Mouse (Mus musculus): ENCODE results near the gene Med16. TPM values are rescaled to one million over a fixed set of nuclear protein-coding genes. Genes with fewer than 3 reads are reported as not detected.

Gene Med16
- polyA plus RNA-seq, 1 experiment from 2014 or later = 27.4 TPM

DNA sequence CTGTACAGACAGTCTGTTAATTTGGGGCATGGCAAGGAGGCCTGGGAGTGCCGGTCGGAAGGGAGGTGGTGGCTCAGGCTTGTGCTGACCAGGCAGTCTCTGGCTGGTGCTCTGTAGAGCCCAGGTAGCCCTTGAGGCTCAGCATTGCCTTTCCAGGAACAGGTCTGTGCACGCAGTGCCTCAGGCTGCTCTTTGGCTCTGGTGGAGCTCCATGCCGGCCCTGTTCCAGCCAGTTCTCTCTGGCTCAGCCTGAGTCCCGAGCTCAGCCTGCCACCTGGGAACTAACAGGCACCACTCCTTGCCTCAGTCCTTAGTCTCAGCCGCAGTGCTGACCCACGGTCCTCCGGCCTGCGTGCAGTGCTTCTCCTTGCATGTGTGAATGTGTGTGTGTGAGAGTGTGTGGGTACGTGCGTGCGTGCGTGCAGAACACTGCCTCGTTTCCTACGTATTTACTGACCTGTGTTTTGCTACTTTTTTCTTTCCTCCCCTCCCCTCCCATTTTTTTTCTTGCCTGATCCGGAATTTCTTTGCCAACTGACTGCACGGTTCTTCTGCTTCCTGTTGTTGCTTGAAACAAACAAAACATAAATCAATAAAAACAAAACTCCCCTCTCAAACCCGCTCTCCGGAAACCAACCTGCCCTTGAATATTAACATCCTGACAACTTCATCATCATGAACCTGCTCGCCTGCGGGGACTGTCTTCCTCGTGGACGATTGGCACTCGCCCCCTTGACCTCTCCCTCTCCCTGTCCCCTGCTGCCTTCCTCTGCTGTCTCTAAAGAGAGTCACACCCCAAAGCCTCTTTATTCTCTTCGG is 47.3 kb downstream of the Med16 start:
- no peaks in the 10 kb centered on the region for H3K27me3 ChIP-seq (replicated peaks)
- no peak overlapping the region for H3K9ac ChIP-seq
- ATAC-seq = no peak
- no peak overlapping the region for H3K4me3 ChIP-seq
- peaks cover 98% of the 10 kb centered on the region for H3K36me3 ChIP-seq
- no peaks in the 10 kb centered on the region for H3K9me3 ChIP-seq (replicated peaks)
- WGBS (ENCODE audit: insufficient replicate concordance) = 87% methylated on average over 25 of the region's 25 CpGs
- H3K4me1 ChIP-seq = peaks cover 43% of the 10 kb centered on the region
- H3K4me2 ChIP-seq = no peak overlapping the region
- H3K27ac ChIP-seq = 0 out of 2 replicates have a peak overlapping the region, but pooled peaks have one; percentile 8

DNA sequence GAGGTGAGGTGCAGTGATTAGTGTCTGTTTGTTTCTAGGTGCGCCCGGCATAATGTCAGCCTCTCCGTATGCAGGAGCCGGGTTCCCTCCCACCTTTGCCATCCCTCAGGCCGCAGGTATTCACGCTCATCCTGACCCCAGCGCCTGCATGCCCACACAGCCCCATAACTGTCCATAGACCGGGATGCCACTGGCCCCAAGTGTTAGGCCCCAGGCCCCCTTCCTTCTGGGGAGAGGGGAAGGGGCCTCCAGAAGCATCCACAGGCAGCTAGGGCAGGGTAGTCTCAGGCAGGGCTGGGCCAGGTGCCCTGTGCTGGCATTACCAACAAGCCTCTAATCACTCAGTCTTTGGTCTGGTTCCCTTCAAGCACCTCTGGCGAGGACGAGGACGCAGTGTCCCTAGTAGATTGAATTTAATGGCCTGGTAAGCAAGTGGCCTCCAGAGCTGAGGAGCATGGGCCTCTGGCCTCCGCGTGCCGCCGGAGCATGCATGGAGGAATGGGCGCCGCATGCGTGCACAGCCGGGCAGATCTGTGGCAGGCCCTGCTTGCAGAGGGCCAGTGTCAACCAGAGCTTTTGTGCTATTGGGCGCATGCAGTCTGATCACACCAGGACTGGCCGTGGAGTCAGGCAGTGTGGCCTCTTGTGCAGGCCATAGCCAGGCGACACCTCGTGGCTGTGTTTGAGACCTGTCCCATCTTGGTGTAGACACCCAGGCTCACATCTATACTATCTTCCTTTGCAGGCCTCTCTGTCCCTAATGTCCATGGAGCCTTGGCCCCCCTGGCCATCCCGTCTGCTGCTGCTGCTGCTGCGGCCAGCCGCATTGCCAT is 48.4 kb downstream of the Med16 start:
- WGBS (ENCODE audit: insufficient replicate concordance) = 91% methylated on average over 26 of the region's 26 CpGs
- Histone ChIP-seq H3K9me3 (replicated peaks) (no peaks in the 10 kb centered on the region), H3K27ac (no peak overlapping the region), H3K4me3 (no peak overlapping the region), H3K4me1 (peaks cover 48% of the 10 kb centered on the region), H3K27me3 (replicated peaks) (no peaks in the 10 kb centered on the region), H3K4me2 (no peak overlapping the region), H3K36me3 (peaks cover 96% of the 10 kb centered on the region), H3K9ac (no peak overlapping the region; the same call in 1 of the 2 replicates)
- ATAC-seq = no peak

- Histone ChIP-seq H3K36me3 (peaks cover 84% of the 10 kb centered on the region), H3K27me3 (replicated peaks) (no peaks in the 10 kb centered on the region), H3K27ac (no peak overlapping the region), H3K4me3 (no peak overlapping the region), H3K4me1 (peaks cover 42% of the 10 kb centered on the region), H3K9me3 (replicated peaks) (no peaks in the 10 kb centered on the region), H3K4me2 (no peak overlapping the region), H3K9ac (no peak overlapping the region)
- WGBS (ENCODE audit: insufficient replicate concordance) = 84% methylated on average over 11 of the region's 11 CpGs
- ATAC-seq = no peak
Measured at GRCm38 (mm10) chr10:79859116-79859515, 49.6 kb downstream of the Med16 start.

GRCm38 (mm10) chr10:79858416-79859074 is 50.2 kb downstream of the Med16 start:
- 0 out of 2 replicates have a peak overlapping the region, but pooled peaks have one; percentile 22 for H3K9ac ChIP-seq
- WGBS (ENCODE audit: insufficient replicate concordance) = 71% methylated on average over 17 of the region's 17 CpGs
- H3K4me2 ChIP-seq = peak overlapping the region; percentile 98
- peak overlapping the region; percentile 42; the same call in 1 of the 2 replicates for H3K27ac ChIP-seq
- H3K36me3 ChIP-seq = peaks cover 78% of the 10 kb centered on the region
- no peaks in the 10 kb centered on the region for H3K9me3 ChIP-seq (replicated peaks)
- no peak for ATAC-seq
- H3K27me3 ChIP-seq (replicated peaks) = no peaks in the 10 kb centered on the region
- H3K4me3 ChIP-seq = peak overlapping the region; percentile 93
- H3K4me1 ChIP-seq = peaks cover 45% of the 10 kb centered on the region

GRCm38 (mm10) chr10:79857894-79858293 is 50.8 kb downstream of the Med16 start:
- 78% methylated on average over 2 of the region's 2 CpGs for WGBS (ENCODE audit: insufficient replicate concordance)
- no peaks in the 10 kb centered on the region for H3K9me3 ChIP-seq (replicated peaks)
- H3K27me3 ChIP-seq (replicated peaks) = no peaks in the 10 kb centered on the region
- H3K36me3 ChIP-seq = peaks cover 72% of the 10 kb centered on the region
- ATAC-seq = no peak
- peak overlapping the region; percentile 98 for H3K4me2 ChIP-seq
- H3K4me1 ChIP-seq = peaks cover 52% of the 10 kb centered on the region
- 0 out of 2 replicates have a peak overlapping the region, but pooled peaks have one; percentile 22 for H3K9ac ChIP-seq
- H3K27ac ChIP-seq = peak overlapping the region; percentile 99; the same call in 1 of the 2 replicates
- H3K4me3 ChIP-seq = peak overlapping the region; percentile 93

GRCm38 (mm10) chr10:79857452-79857811 is 51.3 kb downstream of the Med16 start:
- WGBS (ENCODE audit: insufficient replicate concordance) = 42% methylated on average over 4 of the region's 4 CpGs
- Histone ChIP-seq H3K27ac (peak overlapping the region; percentile 99), H3K9me3 (replicated peaks) (no peaks in the 10 kb centered on the region), H3K4me1 (peaks cover 56% of the 10 kb centered on the region), H3K27me3 (replicated peaks) (no peaks in the 10 kb centered on the region), H3K4me3 (peak overlapping the region; percentile 93), H3K9ac (peak overlapping the region; percentile 97), H3K36me3 (peaks cover 67% of the 10 kb centered on the region), H3K4me2 (peak overlapping the region; percentile 98)
- ATAC-seq = no peak

DNA sequence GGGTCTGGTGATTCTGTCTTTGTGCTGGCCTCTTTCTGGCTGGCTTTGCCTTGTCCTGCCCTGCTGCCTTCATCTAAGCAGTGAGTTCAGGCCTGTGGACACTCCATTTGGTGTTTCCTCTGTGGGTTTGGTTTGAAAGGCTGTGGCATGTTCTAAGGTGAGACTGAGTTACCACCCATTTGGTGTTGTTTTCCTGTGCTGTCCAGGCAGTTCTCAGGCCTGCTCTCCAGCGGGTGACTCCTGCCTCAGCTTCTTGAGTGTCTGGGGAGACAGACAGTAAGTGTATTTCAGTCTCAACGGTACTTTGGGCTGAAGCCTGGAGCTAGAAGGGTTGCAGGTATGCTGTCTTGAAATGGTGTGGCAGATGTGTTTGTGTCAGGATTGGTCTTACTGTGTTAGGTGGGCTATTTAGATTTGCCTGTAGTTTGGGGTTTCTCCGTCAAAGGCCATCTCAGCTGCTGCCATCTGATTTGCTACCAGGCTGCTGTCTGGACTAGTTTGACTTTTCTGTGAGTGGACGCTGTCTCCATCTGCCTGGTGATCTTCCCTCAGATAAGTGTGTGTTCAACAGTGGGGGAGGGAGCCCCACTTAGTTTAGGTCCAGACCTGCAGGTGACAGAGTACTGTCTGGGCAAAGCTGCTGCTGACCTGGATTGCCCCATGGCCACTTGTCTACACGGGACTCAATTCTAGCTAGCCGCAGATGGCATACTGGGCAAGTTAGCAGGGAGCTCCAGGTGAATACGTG is 51.8 kb downstream of the Med16 start:
- no peaks in the 10 kb centered on the region for H3K27me3 ChIP-seq (replicated peaks)
- H3K9me3 ChIP-seq (replicated peaks) = no peaks in the 10 kb centered on the region
- H3K4me3 ChIP-seq = peak overlapping the region; percentile 93
- H3K4me1 ChIP-seq = peaks cover 62% of the 10 kb centered on the region
- H3K4me2 ChIP-seq = peak overlapping the region; percentile 98
- WGBS (ENCODE audit: insufficient replicate concordance) = 42% methylated on average over 7 of the region's 7 CpGs
- ATAC-seq = no peak
- H3K9ac ChIP-seq = peak overlapping the region; percentile 97
- H3K27ac ChIP-seq = peak overlapping the region; percentile 99
- H3K36me3 ChIP-seq = peaks cover 62% of the 10 kb centered on the region

DNA sequence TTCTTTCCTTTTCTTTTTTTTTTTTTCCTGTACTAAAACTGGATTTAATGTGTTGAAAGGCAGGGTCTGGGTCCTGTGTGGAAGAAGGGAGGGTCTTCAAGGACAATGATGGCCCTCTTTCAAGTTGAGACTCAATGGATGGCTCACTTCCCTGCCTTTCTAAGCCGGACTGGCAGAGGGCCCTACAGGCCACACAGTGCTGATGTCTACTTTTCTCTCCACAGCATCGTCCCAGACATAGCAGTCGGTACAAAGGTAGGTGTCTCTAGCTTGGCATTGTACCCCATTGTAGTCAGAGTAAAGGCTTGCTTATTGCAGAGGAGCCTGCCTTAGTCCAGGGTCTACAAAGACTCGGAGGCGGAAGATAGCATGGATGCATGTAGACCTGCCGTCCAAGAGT is 52.4 kb downstream of the Med16 start:
- peaks cover 68% of the 10 kb centered on the region for H3K4me1 ChIP-seq
- H3K27me3 ChIP-seq (replicated peaks) = no peaks in the 10 kb centered on the region
- H3K36me3 ChIP-seq = peaks cover 56% of the 10 kb centered on the region
- ATAC-seq = no peak
- peak overlapping the region; percentile 99 for H3K27ac ChIP-seq
- WGBS (ENCODE audit: insufficient replicate concordance) = 46% methylated on average over 6 of the region's 6 CpGs
- H3K4me2 ChIP-seq = peak overlapping the region; percentile 98
- peak overlapping the region; percentile 97 for H3K9ac ChIP-seq
- no peaks in the 10 kb centered on the region for H3K9me3 ChIP-seq (replicated peaks)
- H3K4me3 ChIP-seq = peak overlapping the region; percentile 93

DNA sequence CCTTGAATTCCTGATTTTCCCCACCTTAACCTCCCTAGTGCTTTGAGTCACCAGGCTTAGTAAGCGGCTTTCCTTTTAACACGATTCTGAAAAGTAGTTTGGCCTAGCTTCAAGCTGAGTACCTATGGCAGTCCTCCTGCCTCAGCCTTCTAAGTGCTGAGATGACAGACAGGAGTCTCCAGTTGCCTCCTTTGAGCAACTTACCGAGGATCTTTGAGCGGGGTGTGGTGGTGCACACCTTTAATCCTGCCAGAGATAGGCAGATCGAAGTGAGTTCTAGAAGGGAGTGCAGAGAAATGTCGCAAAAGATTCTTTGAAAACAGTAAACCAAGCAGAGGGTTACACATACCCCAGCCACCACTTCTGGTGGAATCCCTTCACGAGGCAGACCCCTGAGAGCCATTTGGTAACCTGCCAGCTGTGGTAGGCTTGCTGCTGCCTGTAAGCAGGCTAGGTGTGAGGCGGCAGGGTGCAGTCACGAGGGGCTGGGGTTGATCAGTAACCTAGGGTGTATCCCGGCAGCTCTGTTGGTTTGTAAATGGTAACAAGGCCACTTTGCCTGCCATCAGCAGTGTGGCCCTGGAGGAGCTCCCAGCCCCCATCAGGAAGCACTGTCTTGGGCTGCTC is 53.1 kb downstream of the Med16 start:
- ATAC-seq = no peak
- Histone ChIP-seq H3K9me3 (replicated peaks) (no peaks in the 10 kb centered on the region), H3K4me2 (peak overlapping the region; percentile 98), H3K27me3 (replicated peaks) (no peaks in the 10 kb centered on the region), H3K36me3 (peaks cover 50% of the 10 kb centered on the region), H3K4me1 (peaks cover 74% of the 10 kb centered on the region), H3K9ac (peak overlapping the region; percentile 97), H3K27ac (peak overlapping the region; percentile 99), H3K4me3 (peak overlapping the region; percentile 93)
- WGBS (ENCODE audit: insufficient replicate concordance) = 2% methylated on average over 10 of the region's 10 CpGs

DNA sequence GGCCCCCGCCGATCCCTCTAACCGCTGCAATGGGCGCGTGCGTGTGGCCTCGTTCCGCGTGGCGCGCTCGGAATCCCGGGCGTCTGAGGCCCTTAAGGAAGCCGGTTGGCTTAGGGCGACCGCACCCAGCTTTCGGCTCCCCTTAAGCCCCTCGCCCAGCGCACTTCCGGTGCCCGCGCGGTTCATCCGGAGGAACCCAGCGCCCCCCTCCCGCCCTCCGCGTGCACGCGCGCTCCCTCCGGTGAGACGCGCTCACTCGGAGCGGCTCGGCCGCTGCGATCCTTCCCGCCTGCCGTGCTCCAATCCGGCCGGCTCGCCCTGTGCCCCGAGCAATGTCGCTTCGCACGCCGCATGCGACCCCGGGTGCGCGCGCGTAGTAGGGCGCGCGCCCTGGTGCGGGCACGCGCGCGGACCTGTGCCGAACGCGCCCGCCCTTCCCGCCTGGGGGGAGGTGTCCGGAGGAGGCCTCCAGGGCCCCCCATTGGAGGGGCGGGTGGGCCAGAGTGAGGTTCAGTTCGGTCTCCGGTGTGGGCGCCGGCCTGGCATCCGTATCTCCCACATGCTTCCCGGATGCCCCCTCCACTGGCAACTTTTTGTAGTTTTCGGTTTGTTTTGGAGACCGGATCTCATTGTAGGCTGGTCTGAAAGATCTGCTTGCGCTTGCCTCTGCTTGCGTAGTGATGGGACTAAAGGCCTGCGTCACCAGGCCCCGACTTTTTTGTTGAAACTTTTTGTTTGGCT is 53.8 kb downstream of the Med16 start:
- WGBS (ENCODE audit: insufficient replicate concordance) = under 1% methylated on average over 82 of the region's 83 CpGs
- Histone ChIP-seq H3K4me1 (peaks cover 81% of the 10 kb centered on the region), H3K36me3 (peaks cover 43% of the 10 kb centered on the region), H3K4me3 (peak overlapping the region; percentile 93), H3K27ac (peak overlapping the region; percentile 99), H3K27me3 (replicated peaks) (no peaks in the 10 kb centered on the region), H3K4me2 (peak overlapping the region; percentile 98), H3K9ac (peak overlapping the region; percentile 97), H3K9me3 (replicated peaks) (no peaks in the 10 kb centered on the region)
- peak; percentile 20 for ATAC-seq

Measured in liver, embryonic 12.5 days (tissue).